Mouse (Mus musculus) megakaryocyte, embryonic 14.5 days (primary cell): ENCODE results near the gene Washc3. TPM values are rescaled to one million over a fixed set of nuclear protein-coding genes. Genes with fewer than 3 reads are reported as not detected.

Experiments used
- H3K27me3 ChIP-seq: replicated peaks from 2 replicates; pipeline ENCODE3; 2012; ENCODE audit warnings: inconsistent platforms
- H3K36me3 ChIP-seq: replicated peaks from 2 replicates; pipeline ENCODE3; 2012; ENCODE audit warnings: low read length, inconsistent platforms, mixed read lengths
- H3K4me1 ChIP-seq: 2 replicates; pipeline ENCODE4 v1.6.1; 2012; ENCODE audit warnings: inconsistent platforms
- H3K4me3 ChIP-seq: replicated peaks from 2 replicates; pipeline ENCODE3; 2012; ENCODE audit warnings: moderate library complexity, mild to moderate bottlenecking, inconsistent platforms
- H3K9me3 ChIP-seq: 2 replicates; pipeline ENCODE4 v1.6.1; 2012; ENCODE audit warnings: inconsistent platforms
- FLI1 ChIP-seq: IDR thresholded peaks from 2 replicates; pipeline ENCODE4 v1.6.1; 2012; ENCODE audit warnings: low read length, inconsistent platforms, mixed read lengths
- GATA1 ChIP-seq: IDR thresholded peaks from 3 replicates; pipeline ENCODE4 v1.6.1; 2012; ENCODE audit warnings: mixed read lengths, low read length, inconsistent platforms, borderline replicate concordance
- polyA plus RNA-seq: library from polyadenylated mRNA; stranded (reverse); fragments of >175 nt; gene quantifications from 2 replicates; pipeline ENCODE4 v1.2.3, GENCODE M21; 2012; ENCODE audit warnings: low replicate concordance; ENCODE audit not compliant: insufficient read depth

The Washc3 gene
- polyA plus RNA-seq, 1 experiment: 27.8 TPM

DNA sequence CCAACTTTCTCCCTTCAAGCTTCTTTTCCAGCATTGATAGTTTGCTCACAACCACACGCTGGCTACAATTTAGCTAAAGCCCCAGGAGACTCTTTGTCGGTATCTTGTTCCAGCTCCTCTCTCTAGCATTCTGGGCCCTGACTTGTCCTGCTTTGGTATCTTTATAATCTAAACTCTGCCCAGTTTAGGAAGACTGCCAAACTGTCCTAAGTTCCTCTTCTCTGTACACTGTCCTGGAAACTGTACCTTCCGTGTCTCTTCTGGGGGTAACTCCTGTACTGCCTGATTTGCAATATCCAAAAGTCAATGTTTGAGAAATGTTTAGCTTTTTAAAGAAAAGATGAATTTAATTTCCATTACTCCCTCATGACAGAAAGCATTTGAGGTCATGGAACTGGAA is 49.4 kb downstream of the Washc3 start:
- H3K36me3 ChIP-seq: peaks cover 15% of the 10 kb centered on the region
- TF ChIP-seq GATA1 (no peak), FLI1 (no peak)
- H3K9me3 ChIP-seq: no peaks in the 10 kb centered on the region
- H3K4me3 ChIP-seq: no peak overlapping the region
- no peaks in the 10 kb centered on the region for H3K4me1 ChIP-seq
- no peaks in the 10 kb centered on the region for H3K27me3 ChIP-seq

DNA sequence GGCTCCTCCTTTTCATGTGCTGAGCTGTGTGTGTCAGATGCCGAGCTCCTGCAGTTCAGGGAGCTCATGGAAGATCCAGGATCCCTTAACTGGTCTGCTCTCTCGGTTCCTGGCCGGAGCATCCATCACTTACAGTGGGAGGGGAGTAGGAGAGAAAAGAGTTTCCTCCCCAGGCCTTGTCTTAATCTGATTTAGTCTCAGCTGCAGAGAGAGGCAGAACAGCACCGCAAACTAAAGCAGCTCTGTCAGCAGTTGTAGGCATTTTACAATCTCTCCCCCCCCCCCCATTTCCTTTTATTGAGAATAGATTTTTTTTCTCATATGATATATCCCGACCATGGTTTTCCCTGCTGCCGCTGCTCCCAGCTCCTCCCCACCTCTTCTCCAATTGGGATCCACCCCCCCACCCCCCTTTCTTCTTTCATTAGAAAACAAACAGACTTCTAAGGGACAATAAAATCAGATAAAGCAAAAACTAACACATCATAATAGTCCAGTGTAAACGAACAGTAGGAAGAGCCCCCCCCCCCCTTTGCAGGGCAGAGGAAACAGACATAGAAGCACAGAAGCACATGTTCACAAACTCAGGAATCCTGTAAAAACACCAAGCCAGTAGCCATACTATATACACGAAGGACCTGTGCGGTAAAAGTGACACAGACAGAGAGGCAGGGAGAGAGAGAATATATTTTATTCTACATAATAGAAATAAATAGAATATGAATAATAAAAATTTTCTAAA is 51.4 kb downstream of the Washc3 start:
- TF ChIP-seq GATA1: no peak
- no peak for TF ChIP-seq FLI1

DNA sequence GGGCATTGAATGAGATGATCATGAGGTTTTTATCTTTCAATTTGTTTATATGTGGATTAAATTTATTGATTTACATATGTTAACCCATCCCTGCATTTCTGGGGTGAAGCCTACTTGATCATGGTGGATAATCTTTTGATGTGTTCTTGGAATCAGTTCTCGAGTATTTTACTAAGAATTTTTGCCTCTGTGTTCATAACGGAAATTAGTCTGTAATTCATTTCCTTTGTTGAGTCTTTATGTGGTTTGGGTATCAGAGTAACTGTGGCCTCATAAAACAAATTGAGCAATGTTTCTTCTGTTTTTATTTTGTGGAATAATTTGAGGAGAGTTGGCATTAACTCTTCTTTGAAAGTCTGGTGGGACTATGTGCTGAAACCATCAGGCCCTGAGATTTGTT is 54.7 kb downstream of the Washc3 start:
- no peaks in the 10 kb centered on the region for H3K9me3 ChIP-seq
- no peaks in the 10 kb centered on the region for H3K36me3 ChIP-seq
- TF ChIP-seq FLI1 (no peak), GATA1 (no peak)
- H3K4me3 ChIP-seq: no peak overlapping the region
- H3K4me1 ChIP-seq: no peaks in the 10 kb centered on the region
- H3K27me3 ChIP-seq: peaks cover 2% of the 10 kb centered on the region

More for the DNA sequence above, 51.4 kb downstream of the Washc3 start:
- Histone ChIP-seq H3K4me3 (no peak overlapping the region), H3K9me3 (no peaks in the 10 kb centered on the region), H3K36me3 (peaks cover 3% of the 10 kb centered on the region), H3K4me1 (no peaks in the 10 kb centered on the region), H3K27me3 (no peaks in the 10 kb centered on the region)

DNA sequence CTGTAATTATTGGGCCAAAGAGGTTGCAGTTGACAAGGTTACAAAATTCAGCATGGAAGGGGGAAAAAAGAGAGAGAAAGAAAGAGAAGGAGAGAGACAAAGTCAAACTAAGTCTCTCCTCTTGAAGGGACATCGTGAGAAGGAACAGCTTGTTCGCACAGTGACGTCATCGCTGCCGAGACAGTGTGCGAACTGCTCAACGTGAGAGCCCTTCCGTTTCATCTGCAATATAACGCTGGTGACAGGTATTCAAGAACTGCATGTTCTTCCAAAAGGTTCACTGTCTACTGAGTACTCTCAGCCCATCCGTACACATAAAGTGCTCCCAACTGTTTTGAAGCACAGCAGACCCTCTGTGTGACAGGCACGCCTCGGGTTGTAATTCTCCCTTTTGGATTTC is 59.4 kb downstream of the Washc3 start:
- H3K36me3 ChIP-seq: no peaks in the 10 kb centered on the region
- H3K4me1 ChIP-seq: no peaks in the 10 kb centered on the region
- H3K4me3 ChIP-seq: no peak overlapping the region
- no peak for TF ChIP-seq FLI1
- no peak for TF ChIP-seq GATA1
- peaks cover 2% of the 10 kb centered on the region for H3K27me3 ChIP-seq
- H3K9me3 ChIP-seq: no peaks in the 10 kb centered on the region; the same call in 1 of the 2 replicates

DNA sequence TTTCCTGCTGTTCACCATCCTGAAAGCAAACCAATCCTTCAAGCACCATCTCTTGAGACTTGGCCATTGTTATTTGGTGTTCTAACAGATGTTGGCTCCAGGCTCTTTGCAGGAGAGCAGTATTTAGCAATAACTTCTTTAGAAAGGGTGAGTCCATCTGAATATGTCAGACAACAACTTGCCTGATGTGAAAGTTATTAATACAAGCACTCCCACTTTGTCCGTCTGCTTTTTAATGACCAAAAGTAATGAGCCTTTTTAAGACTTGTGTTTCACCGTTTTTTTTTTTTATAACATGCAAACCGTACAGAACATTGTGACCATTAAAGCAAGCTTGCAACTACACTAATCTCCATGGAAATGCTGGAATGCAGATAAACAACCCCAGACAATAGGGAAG is 60.3 kb downstream of the Washc3 start:
- Histone ChIP-seq H3K36me3 (no peaks in the 10 kb centered on the region), H3K27me3 (peaks cover 2% of the 10 kb centered on the region), H3K9me3 (no peaks in the 10 kb centered on the region; the same call in 1 of the 2 replicates), H3K4me3 (no peak overlapping the region), H3K4me1 (no peaks in the 10 kb centered on the region)
- TF ChIP-seq GATA1 (no peak), FLI1 (no peak)

DNA sequence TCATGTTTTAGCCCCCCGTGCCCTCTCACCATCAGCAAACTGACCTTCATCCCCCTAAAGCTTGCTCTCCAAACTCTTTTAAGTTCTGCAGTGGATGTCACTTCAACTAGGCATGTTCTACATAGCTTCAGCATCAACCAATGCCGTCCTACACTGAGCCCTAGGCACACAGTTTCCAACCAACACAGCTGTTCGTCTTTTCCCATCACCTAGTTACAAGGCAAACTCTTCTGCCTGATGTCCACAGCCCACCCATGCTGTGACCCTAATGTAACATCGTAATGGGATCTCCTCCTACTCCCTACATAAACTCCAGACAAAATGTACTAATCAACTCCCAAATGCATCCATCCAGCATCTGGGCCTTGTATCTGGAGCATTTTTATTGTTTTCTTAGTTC is 62.5 kb downstream of the Washc3 start:
- no peak for TF ChIP-seq FLI1
- TF ChIP-seq GATA1: no peak
- Histone ChIP-seq H3K9me3 (no peaks in the 10 kb centered on the region; the same call in 1 of the 2 replicates), H3K4me1 (no peaks in the 10 kb centered on the region), H3K27me3 (peaks cover under 1% of the 10 kb centered on the region), H3K36me3 (no peaks in the 10 kb centered on the region), H3K4me3 (no peak overlapping the region)

DNA sequence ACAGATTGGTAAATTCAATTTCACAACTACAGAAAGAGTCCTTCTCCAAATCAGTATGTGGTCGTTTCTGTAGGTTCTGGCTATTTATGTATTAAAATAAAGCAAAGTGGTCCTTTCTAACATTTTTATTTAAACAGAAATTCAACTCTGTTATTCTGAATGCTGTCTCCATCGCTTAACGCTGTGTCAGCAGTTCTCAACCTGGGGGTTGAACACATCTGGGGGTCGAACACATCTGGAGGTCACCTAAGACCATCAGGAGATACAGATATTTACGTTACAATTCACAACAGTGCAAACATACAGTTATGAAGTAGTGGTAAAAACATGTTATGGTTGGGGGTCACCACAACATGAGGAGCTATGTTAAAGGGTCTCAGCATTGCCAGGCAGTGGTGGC is 73.2 kb downstream of the Washc3 start:
- Histone ChIP-seq H3K36me3 (no peaks in the 10 kb centered on the region), H3K9me3 (no peaks in the 10 kb centered on the region), H3K27me3 (no peaks in the 10 kb centered on the region), H3K4me3 (no peak overlapping the region), H3K4me1 (no peaks in the 10 kb centered on the region)
- TF ChIP-seq FLI1: no peak
- TF ChIP-seq GATA1: no peak

DNA sequence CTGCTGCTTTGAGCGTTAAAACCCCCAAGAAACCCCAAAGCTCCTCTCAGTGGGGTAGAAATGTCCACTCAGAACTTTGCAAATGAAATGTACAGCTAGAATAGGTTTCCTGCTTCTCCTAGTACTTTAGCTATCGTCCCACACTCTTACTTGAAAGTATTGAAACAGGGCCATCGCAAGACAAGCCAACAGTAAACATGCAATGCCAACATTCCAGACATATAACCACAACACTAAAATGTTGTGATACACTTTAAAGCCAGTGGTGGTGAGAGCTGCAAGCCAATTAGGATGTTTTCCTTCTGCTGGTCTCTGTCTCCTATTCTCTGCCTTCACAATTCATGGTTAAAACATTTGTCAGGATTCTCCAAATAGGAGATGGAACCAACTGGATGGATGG is 80.8 kb downstream of the Washc3 start:
- Histone ChIP-seq H3K9me3 (no peaks in the 10 kb centered on the region), H3K4me3 (no peak overlapping the region), H3K27me3 (no peaks in the 10 kb centered on the region), H3K36me3 (no peaks in the 10 kb centered on the region), H3K4me1 (no peaks in the 10 kb centered on the region)
- TF ChIP-seq GATA1 (no peak), FLI1 (no peak)

DNA sequence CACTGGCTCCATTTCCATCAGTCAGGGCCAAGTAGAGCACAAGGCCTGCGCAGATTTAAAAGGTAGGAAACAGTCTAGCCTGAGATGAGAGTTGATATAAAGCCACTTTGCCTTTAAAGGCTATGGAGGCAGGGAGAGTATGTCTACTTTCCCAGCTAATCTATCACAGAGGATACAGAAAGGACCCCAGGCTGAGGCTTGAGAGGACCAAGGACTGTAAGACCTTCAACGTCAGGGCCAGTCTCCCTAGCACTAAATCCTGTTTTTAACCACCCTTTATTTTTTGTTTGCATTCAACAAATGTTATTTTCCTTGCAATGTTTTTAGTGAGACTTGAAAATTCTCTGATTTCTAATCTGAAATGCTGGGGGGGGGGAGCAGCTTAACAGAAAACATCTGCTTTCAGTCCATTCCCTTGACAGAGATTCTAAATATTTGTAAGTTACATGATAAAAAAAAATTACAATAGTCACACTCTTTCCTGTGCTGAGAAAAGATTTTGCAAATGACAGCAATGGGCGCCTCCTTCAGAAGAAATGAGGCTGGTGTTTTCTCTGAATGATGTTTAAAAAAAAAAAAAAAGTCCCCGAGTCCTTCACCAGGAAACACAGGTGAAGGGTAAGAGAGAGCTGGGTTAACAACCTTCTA is 83.6 kb downstream of the Washc3 start:
- no peaks in the 10 kb centered on the region for H3K36me3 ChIP-seq
- H3K4me1 ChIP-seq: no peaks in the 10 kb centered on the region
- TF ChIP-seq GATA1 (no peak), FLI1 (no peak)
- no peaks in the 10 kb centered on the region for H3K27me3 ChIP-seq
- no peak overlapping the region for H3K4me3 ChIP-seq
- no peaks in the 10 kb centered on the region for H3K9me3 ChIP-seq

DNA sequence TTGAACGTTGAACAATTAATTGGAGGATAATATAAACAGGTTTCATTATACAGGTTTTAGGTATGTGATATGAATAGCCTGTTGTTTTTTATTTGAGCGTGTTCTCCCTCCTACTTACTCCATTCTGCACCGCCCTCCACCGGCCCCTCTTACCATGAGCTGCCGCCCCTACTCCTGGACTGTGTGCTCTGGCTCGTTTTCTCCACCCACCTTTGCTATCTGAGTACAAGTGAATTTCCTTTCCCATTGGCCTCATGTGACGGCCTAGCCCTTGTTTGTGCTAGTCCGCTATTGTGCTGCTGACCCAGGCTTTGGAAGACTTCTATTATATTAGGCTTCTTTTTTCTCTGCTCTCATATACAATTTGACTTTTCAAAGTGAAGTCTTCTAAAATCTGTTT is 86.4 kb downstream of the Washc3 start:
- Histone ChIP-seq H3K4me1 (no peaks in the 10 kb centered on the region), H3K9me3 (no peaks in the 10 kb centered on the region; the same call in 1 of the 2 replicates), H3K4me3 (no peak overlapping the region), H3K27me3 (no peaks in the 10 kb centered on the region), H3K36me3 (no peaks in the 10 kb centered on the region)
- TF ChIP-seq GATA1 (no peak), FLI1 (no peak)
